Mouse (Mus musculus) embryonic fibroblast, embryonic 13.5 days (primary cell): ENCODE results near the gene Galnt18.

ENCODE experiments used
- CTCF ChIP-seq: IDR thresholded peaks from 2 replicates; pipeline ENCODE4 v1.5.1; 2011; ENCODE audit warnings: mild to moderate bottlenecking, control low read depth, low read length, moderate library complexity, borderline replicate concordance; ENCODE audit not compliant: insufficient read depth
- POLR2A ChIP-seq: IDR thresholded peaks from 2 replicates; pipeline ENCODE4 v1.6.1; 2011; ENCODE audit warnings: low read depth, mild to moderate bottlenecking, control low read depth, low read length, moderate library complexity

GRCm38 (mm10) chr7:111737426-111737825 lies 42.4 kb downstream of the Galnt18 start:
- TF ChIP-seq POLR2A (no peak), CTCF (no peak)
